Mouse (Mus musculus) T-helper 1 cell (primary cell): ENCODE results near the gene Prep.

Source experiments
- in situ Hi-C: fragments of 300-600 bp; cut with MboI, MseI; formaldehyde crosslinking; loops from one replicate; pipeline ENCODE4 v1.15.1; 2025; ENCODE audit warnings: high pct_unique_total_duplicates

The Prep gene

DNA sequence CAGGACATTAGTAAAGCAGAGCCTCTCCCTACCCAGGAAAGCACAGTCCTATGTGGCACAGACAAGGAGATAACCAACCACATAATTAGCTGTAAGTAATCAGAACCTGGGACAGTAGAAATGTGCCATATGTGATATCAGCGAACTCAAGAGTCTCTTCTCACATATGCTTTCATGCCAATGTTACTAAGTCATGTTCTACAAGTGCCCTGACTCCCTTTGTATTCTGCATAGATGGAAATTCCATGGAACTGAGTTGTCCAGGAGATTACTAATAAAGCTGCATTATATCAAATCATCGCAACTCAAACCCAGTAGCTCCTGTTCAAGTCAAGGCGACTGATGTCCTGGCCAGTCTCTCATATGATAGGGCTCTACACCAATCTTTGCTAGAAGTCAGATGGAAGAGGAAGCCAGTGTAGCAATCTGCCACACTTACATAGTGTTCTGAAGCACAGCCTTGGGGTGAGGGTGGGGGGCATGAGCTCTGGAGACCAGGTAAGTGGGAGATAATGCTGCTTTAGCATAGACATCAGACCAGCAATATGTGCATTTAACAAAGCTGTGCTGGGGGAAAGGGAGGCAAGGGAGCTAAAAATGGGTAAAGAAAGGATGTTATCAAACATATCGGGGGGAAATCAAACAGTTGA lies 113.8 kb downstream of the Prep start:
- in situ Hi-C loops: no loop called here

- in situ Hi-C loops: no loop called here
Measured at GRCm38 (mm10) chr10:45181344-45181743, 114.3 kb downstream of the Prep start.

DNA sequence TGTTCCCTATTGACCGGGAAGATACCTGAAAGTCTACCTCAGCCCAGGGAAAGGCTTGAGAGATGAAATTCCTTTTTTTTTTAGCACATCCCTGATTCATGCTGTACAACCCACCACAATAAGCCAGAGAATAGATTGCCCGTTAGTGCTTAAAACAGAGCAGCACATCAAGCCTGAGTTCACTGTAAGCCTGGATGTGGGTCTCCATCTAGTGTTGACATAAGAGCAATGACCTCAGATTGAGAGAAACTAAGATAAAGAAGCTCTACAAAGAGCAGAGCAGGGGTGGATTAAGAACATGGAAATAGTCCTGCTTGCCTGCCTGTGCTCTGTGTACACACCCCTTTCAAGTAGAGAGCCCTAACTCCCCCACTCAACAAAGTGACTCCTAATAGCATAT lies 118.5 kb downstream of the Prep start:
- in situ Hi-C loops: no loop called here

GRCm38 (mm10) chr10:45193330-45194310 lies 126.6 kb downstream of the Prep start:
- in situ Hi-C loops: no loop called here

- in situ Hi-C loops: no loop called here
Measured at GRCm38 (mm10) chr10:45194531-45194930, 127.5 kb downstream of the Prep start.

DNA sequence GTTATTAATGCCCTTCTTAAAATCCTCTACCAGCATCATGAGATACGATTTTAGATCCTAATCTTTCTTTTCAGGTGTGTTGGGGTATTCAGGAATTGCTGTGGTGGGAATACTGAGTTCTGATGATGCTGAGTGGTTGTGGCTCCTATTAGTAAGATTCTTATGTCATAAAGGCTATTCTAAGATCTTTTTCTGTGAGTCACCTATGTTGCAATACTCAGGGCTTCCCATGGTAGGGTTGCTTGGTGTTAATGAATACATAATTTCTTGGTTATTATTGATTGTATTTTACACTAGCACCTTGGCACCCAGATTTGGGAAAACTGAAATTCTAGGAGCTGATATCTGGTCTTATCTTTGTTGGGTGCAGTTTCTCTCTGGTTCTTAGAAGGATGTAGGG lies 137.6 kb downstream of the Prep start:
- in situ Hi-C loops: no loop called here

GRCm38 (mm10) chr10:45210201-45210600 lies 143.2 kb downstream of the Prep start:
- in situ Hi-C loops: no loop called here

GRCm38 (mm10) chr10:45216676-45217075 lies 149.7 kb downstream of the Prep start:
- in situ Hi-C loops: no loop called here
